Mouse (Mus musculus) lung, embryonic 15.5 days (tissue): ENCODE results near the gene Gm10974. TPM values are rescaled to one million over a fixed set of nuclear protein-coding genes. Genes with fewer than 3 reads are reported as not detected.

Experiments used
- ATAC-seq: fragments of 200-750 bp; cut with Nextera tagmentation; 2 replicates; pipeline ENCODE4 v1.8.0; 2017; ENCODE audit warnings: moderate number of reproducible peaks, borderline replicate concordance; ENCODE audit not compliant: low FRiP score, low TSS enrichment; ENCODE audit errors: extremely low read depth
- H3K27ac ChIP-seq: fragments of 300-500 bp; sonication (generic); 2 replicates; pipeline ENCODE4 v1.5.1; 2015; ENCODE audit warnings: moderate library complexity, mild to moderate bottlenecking, inconsistent platforms
- H3K27me3 ChIP-seq: fragments of 300-500 bp; sonication (generic); 2 replicates; pipeline ENCODE4 v1.6.1; 2015; ENCODE audit warnings: inconsistent platforms
- H3K36me3 ChIP-seq: fragments of 300-500 bp; sonication (generic); 2 replicates; pipeline ENCODE4 v1.6.1; 2015; ENCODE audit warnings: inconsistent platforms
- H3K4me1 ChIP-seq: fragments of 300-500 bp; sonication (generic); 2 replicates; pipeline ENCODE4 v1.6.1; 2015; ENCODE audit warnings: inconsistent platforms
- H3K4me2 ChIP-seq: fragments of 300-500 bp; sonication (generic); 2 replicates; pipeline ENCODE4 v1.6.1; 2015; ENCODE audit warnings: inconsistent platforms, mild to moderate bottlenecking, moderate library complexity
- H3K4me3 ChIP-seq: fragments of 300-500 bp; sonication (generic); 2 replicates; pipeline ENCODE4 v1.5.1; 2015; ENCODE audit warnings: mild to moderate bottlenecking, inconsistent platforms
- H3K9ac ChIP-seq: fragments of 300-500 bp; sonication (generic); 2 replicates; pipeline ENCODE4 v1.6.1; 2015; ENCODE audit warnings: inconsistent platforms
- H3K9me3 ChIP-seq: fragments of 300-500 bp; sonication (generic); 2 replicates; pipeline ENCODE4 v1.6.1; 2016; ENCODE audit warnings: inconsistent platforms
- WGBS: fragments of 180-500 bp; shearing (Covaris S2); methylation state at CpG from one replicate; pipeline ENCODE4 v1.1.7; 2015; 5-methylcytosine and 5-hydroxymethylcytosine counted together
- polyA plus RNA-seq: library from polyadenylated mRNA; unstranded; fragments of >200 nt; fragmentation: Nextera tagmentation; extraction: Ambion mirVana; gene quantifications from 2 replicates; pipeline ENCODE4 v1.2.1, GENCODE M21; 2015

Gm10974 gene
- polyA plus RNA-seq, 1 experiment from 2014 or later: not detected

DNA sequence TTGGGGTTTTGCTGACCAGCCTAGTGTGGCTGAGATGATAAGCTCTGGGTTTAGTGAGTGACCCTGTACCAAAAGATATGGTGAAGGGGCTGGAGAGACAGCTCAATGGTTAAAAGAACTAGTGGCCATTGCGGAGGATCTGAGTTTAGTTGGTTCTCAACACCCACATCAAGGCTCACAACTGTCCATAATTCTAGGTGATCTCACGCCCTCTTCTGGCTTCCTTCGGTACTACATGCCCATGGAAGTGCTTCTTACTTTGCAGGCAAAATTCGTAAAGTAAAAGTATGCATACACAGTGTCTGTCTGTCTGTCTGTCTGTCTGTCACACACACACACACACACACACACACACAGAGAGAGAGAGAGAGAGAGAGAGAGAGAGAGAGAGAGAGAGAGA is 23.4 kb upstream of the Gm10974 start:
- Histone ChIP-seq H3K4me2 (no peak overlapping the region), H3K9me3 (no peaks in the 10 kb centered on the region), H3K27me3 (no peaks in the 10 kb centered on the region), H3K36me3 (peaks cover 6% of the 10 kb centered on the region), H3K9ac (no peak overlapping the region), H3K4me3 (no peak overlapping the region), H3K4me1 (peaks cover 15% of the 10 kb centered on the region), H3K27ac (no peak overlapping the region)
- ATAC-seq: no peak
- WGBS: 44% methylated on average over 4 of the region's 4 CpGs

DNA sequence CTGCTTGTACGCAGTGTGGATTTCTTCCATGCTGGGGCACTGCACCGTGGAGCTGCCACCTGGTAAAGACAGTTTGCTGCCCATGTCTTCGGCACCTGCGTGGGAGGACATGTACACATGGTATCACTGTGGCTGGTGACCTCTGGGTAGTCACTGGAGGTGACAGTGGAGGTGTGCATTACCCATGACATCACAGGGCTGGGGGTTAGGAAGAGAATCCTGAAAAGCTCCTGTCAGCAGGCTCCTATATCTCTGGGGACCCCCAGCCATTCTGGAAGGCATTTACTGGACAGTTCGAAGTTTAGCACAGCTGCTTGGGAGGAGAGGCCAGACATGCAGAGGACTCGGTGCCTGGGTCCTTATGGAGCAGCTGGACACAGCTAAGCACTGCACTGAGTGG is 22.9 kb upstream of the Gm10974 start:
- no peak for ATAC-seq
- Histone ChIP-seq H3K4me3 (no peak overlapping the region), H3K4me2 (no peak overlapping the region), H3K27me3 (no peaks in the 10 kb centered on the region), H3K4me1 (peaks cover 17% of the 10 kb centered on the region), H3K9me3 (no peaks in the 10 kb centered on the region), H3K9ac (no peak overlapping the region), H3K36me3 (peaks cover 6% of the 10 kb centered on the region), H3K27ac (no peak overlapping the region)
- WGBS: 69% methylated on average over 6 of the region's 6 CpGs

- ATAC-seq: no peak
- Histone ChIP-seq H3K4me3 (no peak overlapping the region), H3K36me3 (peaks cover 6% of the 10 kb centered on the region), H3K27ac (no peak overlapping the region), H3K4me1 (peaks cover 17% of the 10 kb centered on the region), H3K4me2 (no peak overlapping the region), H3K9me3 (no peaks in the 10 kb centered on the region), H3K9ac (no peak overlapping the region), H3K27me3 (no peaks in the 10 kb centered on the region)
- WGBS: 72% methylated on average over 5 of the region's 5 CpGs
Observed at GRCm38 (mm10) chr7:66343307-66343706, 22.4 kb upstream of the Gm10974 start.

DNA sequence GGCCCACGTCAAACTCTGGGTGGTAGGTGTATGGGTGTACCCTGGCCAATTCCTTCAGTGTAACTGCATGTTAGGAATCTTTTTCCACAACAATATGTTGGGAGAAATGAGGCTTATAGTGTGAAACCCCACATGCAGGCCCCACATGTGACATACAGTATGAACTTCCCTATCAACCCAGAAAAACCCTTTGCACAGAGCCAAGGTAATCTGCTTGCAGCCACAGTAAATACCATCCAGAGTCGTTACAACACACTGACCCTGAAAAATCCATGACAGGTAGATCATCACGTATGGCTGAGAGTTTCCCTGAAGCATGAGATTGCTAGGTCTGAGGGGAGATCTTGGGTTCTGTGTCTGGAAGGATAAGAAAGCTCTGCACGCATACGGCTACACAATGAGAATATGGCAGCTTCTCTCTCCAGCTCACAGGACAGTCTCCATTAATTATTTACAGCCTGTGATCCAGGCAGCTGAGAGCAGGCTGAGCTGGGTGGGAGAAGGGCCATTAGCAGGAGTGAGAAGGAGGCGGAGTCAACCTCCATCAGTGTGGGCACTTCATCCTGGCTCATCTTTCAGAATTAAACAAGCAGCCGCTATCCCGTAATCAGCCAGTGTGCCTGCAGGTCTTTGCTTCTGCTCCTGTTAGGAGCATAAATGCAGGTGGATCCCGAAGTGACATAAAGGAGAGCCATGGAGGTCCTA is 18.6 kb upstream of the Gm10974 start:
- no peaks in the 10 kb centered on the region for H3K27me3 ChIP-seq
- H3K9ac ChIP-seq: no peak overlapping the region
- 43% methylated on average over 9 of the region's 9 CpGs for whole genome bisulfite sequencing
- no peak overlapping the region for H3K27ac ChIP-seq
- ATAC-seq: no peak
- H3K9me3 ChIP-seq: no peaks in the 10 kb centered on the region
- H3K4me2 ChIP-seq: no peak overlapping the region
- H3K36me3 ChIP-seq: no peaks in the 10 kb centered on the region
- H3K4me3 ChIP-seq: no peak overlapping the region
- 0 out of 2 replicates have a peak, but pooled peaks cover 6% of the 10 kb centered on the region for H3K4me1 ChIP-seq

DNA sequence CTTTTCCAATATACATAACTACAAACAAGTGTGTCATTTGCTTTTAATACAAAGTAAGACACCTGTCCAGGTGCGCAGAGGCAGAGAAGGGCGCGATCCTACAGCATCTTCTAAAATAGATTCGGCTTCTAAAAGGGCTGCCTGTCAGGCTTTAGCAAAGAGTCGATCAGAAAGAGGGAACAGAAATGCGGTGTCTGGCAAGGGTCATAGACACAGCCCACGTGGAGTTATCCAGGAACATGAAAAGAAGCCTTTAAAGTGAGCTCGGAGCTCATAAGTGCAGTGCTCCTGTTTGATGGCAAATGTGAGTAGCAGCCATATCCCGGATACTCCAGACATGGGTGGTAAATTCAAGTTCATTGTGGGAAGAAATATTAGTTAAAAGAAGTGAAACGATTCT is 17.1 kb upstream of the Gm10974 start:
- no peaks in the 10 kb centered on the region for H3K9me3 ChIP-seq
- H3K9ac ChIP-seq: no peak overlapping the region
- no peak overlapping the region for H3K4me3 ChIP-seq
- no peaks in the 10 kb centered on the region for H3K36me3 ChIP-seq
- 79% methylated on average over 10 of the region's 10 CpGs for WGBS
- H3K27ac ChIP-seq: no peak overlapping the region
- no peaks in the 10 kb centered on the region for H3K27me3 ChIP-seq
- H3K4me2 ChIP-seq: no peak overlapping the region
- no peak for ATAC-seq
- 0 out of 2 replicates have a peak, but pooled peaks cover 6% of the 10 kb centered on the region for H3K4me1 ChIP-seq

DNA sequence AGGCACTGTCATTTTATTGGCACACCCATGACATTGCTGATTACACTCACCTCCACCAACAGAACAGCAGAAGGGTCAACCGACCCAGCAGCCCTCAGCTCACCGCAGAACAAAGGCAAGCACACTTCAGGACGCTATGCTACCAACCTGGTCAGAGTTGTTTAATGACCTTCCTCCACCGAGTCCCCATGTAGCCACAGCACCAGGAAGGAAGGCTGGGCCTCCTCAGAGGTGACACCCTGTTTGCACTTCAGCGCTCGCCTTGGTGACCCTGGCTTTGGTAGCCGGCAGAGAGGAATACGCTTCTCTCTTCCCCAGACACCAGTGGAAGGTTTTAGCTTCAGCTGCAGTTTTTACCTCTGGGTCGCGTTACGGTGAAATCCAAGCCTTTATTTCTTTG is 16.0 kb upstream of the Gm10974 start:
- no peak for ATAC-seq
- no peak overlapping the region for H3K9ac ChIP-seq

DNA sequence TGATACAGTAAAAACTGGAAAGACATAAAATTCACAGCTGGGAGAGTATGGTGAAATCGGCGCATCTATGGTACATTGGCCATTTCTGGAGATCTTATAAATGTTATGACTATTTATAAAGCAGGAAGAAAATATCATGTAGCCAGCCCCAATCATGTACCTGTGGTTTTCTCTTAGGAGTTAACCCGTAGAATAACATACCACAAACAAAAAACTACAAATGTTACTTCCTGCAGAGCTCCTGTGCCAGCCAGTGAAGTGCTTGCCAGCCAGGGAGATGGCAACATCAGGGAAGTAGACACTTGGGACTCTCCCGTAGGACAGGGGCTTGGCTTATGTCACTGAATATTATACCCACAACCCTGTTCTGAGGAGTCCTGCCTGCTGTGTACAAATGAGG is 14.6 kb upstream of the Gm10974 start:
- 73% methylated on average over 4 of the region's 4 CpGs for WGBS
- Histone ChIP-seq H3K9ac (no peak overlapping the region), H3K9me3 (no peaks in the 10 kb centered on the region), H3K27ac (no peak overlapping the region), H3K4me1 (0 out of 2 replicates have a peak, but pooled peaks cover 6% of the 10 kb centered on the region), H3K27me3 (no peaks in the 10 kb centered on the region), H3K36me3 (no peaks in the 10 kb centered on the region), H3K4me3 (no peak overlapping the region), H3K4me2 (no peak overlapping the region)
- no peak for ATAC-seq

More for the DNA sequence above, 16.0 kb upstream of the Gm10974 start:
- H3K4me3 ChIP-seq: no peak overlapping the region
- 0 out of 2 replicates have a peak, but pooled peaks cover 6% of the 10 kb centered on the region for H3K4me1 ChIP-seq
- WGBS: 37% methylated on average over 11 of the region's 11 CpGs
- H3K27ac ChIP-seq: no peak overlapping the region
- H3K4me2 ChIP-seq: no peak overlapping the region
- no peaks in the 10 kb centered on the region for H3K9me3 ChIP-seq
- no peaks in the 10 kb centered on the region for H3K36me3 ChIP-seq
- H3K27me3 ChIP-seq: no peaks in the 10 kb centered on the region

GRCm38 (mm10) chr7:66354911-66355310 is 10.8 kb upstream of the Gm10974 start:
- Histone ChIP-seq H3K9me3 (no peaks in the 10 kb centered on the region), H3K27ac (no peak overlapping the region), H3K9ac (no peak overlapping the region), H3K4me2 (no peak overlapping the region), H3K4me3 (no peak overlapping the region), H3K4me1 (0 out of 2 replicates have a peak, but pooled peaks cover 1% of the 10 kb centered on the region), H3K27me3 (no peaks in the 10 kb centered on the region), H3K36me3 (peaks cover 5% of the 10 kb centered on the region; the same call in 1 of the 2 replicates)
- no peak for ATAC-seq
- WGBS: 52% methylated on average over 3 of the region's 3 CpGs

DNA sequence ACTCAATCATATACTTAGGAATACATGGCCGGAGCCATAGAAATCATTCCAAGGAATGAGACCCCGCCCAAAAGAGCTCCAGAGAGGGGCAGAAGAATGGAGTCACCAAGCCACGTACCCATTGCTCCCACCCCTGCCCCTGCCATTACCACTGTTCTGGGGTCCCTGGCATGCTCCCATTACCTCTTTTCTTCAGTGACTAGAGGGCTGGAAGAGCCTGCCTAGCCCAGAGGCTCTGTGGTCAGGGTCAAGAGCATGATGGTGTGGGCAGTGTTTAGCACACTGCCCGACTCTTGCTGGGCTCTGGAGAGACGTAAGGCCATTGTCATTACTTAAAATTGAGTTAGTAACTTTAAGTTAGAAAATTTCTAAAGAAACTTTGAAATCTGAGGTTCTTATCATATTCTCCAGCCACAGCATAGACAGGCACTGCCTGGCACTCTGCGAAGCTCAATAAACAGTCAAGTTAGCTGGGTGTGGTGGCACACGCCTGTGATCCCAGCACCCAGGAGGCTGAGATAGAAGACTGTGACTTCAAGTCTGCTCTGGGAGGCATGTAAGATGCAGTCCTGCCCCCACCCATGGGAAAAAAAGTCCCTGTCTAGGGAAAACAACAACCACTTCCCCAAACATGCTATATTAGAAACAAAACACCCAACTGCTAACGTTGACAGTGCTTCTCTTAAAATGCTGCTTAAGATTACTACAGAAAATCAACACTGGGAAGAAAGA is 9.7 kb upstream of the Gm10974 start:
- Histone ChIP-seq H3K36me3 (peaks cover 13% of the 10 kb centered on the region; the same call in 1 of the 2 replicates), H3K9ac (no peak overlapping the region), H3K4me1 (no peaks in the 10 kb centered on the region), H3K27me3 (no peaks in the 10 kb centered on the region), H3K4me3 (no peak overlapping the region), H3K27ac (no peak overlapping the region), H3K9me3 (no peaks in the 10 kb centered on the region), H3K4me2 (no peak overlapping the region)
- 84% methylated on average over 8 of the region's 8 CpGs for WGBS
- ATAC-seq: no peak

- no peak overlapping the region for H3K27ac ChIP-seq
- H3K27me3 ChIP-seq: no peaks in the 10 kb centered on the region
- WGBS: 88% methylated on average over 3 of the region's 3 CpGs
- no peak overlapping the region for H3K4me3 ChIP-seq
- H3K36me3 ChIP-seq: peaks cover 22% of the 10 kb centered on the region
- no peak overlapping the region for H3K9ac ChIP-seq
- no peak for ATAC-seq
- H3K4me2 ChIP-seq: no peak overlapping the region
- peaks cover 7% of the 10 kb centered on the region; the same call in 1 of the 2 replicates for H3K9me3 ChIP-seq
- H3K4me1 ChIP-seq: no peaks in the 10 kb centered on the region
Observed at GRCm38 (mm10) chr7:66358461-66358860, 7.2 kb upstream of the Gm10974 start.

- Histone ChIP-seq H3K27ac (no peak overlapping the region), H3K36me3 (peaks cover 25% of the 10 kb centered on the region), H3K27me3 (no peaks in the 10 kb centered on the region), H3K4me2 (no peak overlapping the region), H3K9me3 (peaks cover 7% of the 10 kb centered on the region; the same call in 1 of the 2 replicates), H3K4me1 (no peaks in the 10 kb centered on the region), H3K9ac (no peak overlapping the region), H3K4me3 (no peak overlapping the region)
- WGBS: 90% methylated on average over 4 of the region's 4 CpGs
- ATAC-seq: no peak
Observed at GRCm38 (mm10) chr7:66359044-66359443, 6.7 kb upstream of the Gm10974 start.

DNA sequence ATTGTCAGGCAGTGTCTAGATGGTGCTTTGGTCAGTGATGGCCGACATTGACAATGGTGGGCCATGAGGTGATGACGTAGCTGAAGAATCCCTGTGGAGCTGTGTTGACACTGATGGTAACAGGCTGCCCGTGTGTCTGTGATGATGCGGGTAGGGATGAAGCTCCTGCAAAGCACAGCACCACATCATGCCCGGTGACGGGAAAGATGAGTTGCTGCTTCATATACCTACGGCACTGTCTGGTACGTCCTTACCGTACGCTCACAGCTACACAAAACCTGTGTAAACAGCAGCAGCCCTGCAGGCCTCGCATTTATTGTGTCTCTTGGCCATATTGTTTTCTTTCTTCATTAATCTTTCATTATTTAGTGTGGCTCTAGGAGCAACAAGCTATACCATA is 1.2 kb upstream of the Gm10974 start:
- WGBS: 89% methylated on average over 11 of the region's 11 CpGs
- H3K4me3 ChIP-seq: no peak overlapping the region
- ATAC-seq: no peak
- no peak overlapping the region for H3K4me2 ChIP-seq
- peaks cover 18% of the 10 kb centered on the region; the same call in 1 of the 2 replicates for H3K4me1 ChIP-seq
- no peaks in the 10 kb centered on the region for H3K27me3 ChIP-seq
- peaks cover 7% of the 10 kb centered on the region; the same call in 1 of the 2 replicates for H3K9me3 ChIP-seq
- no peak overlapping the region for H3K27ac ChIP-seq
- H3K36me3 ChIP-seq: peaks cover 24% of the 10 kb centered on the region
- no peak overlapping the region for H3K9ac ChIP-seq
